Mouse (Mus musculus): ENCODE measurements around the gene Lap3.

- no peak for TF ChIP-seq POLR2A (IDR thresholded peaks at IDR 0.05; ENCODE audit: insufficient read depth, low read depth, low read length)
- no peak for TF ChIP-seq CTCF (IDR thresholded peaks at IDR 0.05)
- TF ChIP-seq EP300 (IDR thresholded peaks at IDR 0.05; ENCODE audit: insufficient read depth, low read depth, low read length): no peak
Observed at GRCm38 (mm10) chr5:45491776-45492175, 1.4 kb upstream of the Lap3 start.
